Mouse (Mus musculus): ENCODE measurements at regions not wholly inside any gene's neighbourhood (a gene's known extent, or its start where the extent isn't known, plus 50 kb on each side); places are given as distances from the start of the nearest gene placed in this dataset.

DNA sequence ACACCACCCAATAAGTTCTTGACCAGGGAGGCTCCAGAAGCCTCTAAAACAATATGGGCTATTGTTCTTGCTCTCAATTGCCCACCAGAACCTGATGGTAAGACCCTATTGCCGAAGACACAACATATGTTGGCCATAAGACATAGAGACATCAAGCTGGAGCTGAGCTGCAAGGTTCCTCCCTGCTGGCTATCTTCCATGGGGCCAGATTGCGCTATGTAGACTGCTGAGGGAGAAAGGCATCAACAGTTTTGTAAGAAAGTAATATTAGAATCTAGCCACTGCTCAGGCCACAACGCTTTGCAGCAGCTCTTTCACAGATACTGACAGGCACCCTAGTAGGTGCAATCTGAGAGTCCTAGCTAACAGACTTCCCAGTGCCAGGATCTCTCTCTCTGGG lies 144.2 kb downstream of the Erv3 start:
- no peak overlapping the region for H3K4me3 ChIP-seq (replicated peaks; ENCODE audit: low read length)
- no peak for ATAC-seq (ENCODE audit: low FRiP score)
- H3K27me3 ChIP-seq (ENCODE audit: control insufficient read depth, insufficient read depth, low read length): no peaks in the 10 kb centered on the region
- no peaks in the 10 kb centered on the region for H3K9me3 ChIP-seq (ENCODE audit: control insufficient read depth, low read length)
- H3K9ac ChIP-seq: no peak overlapping the region
- DNase-seq (ENCODE audit: low spot score): no peak
- WGBS: 88% methylated on average over 3 of the region's 3 CpGs
- H3K27ac ChIP-seq: no peak overlapping the region
- no peak overlapping the region for H3K4me2 ChIP-seq (replicated peaks)
- no peaks in the 10 kb centered on the region for H3K4me1 ChIP-seq (replicated peaks; ENCODE audit: control insufficient read depth, insufficient read depth, low read length)
- H3K36me3 ChIP-seq (replicated peaks; ENCODE audit: control insufficient read depth, insufficient read depth): no peaks in the 10 kb centered on the region

DNA sequence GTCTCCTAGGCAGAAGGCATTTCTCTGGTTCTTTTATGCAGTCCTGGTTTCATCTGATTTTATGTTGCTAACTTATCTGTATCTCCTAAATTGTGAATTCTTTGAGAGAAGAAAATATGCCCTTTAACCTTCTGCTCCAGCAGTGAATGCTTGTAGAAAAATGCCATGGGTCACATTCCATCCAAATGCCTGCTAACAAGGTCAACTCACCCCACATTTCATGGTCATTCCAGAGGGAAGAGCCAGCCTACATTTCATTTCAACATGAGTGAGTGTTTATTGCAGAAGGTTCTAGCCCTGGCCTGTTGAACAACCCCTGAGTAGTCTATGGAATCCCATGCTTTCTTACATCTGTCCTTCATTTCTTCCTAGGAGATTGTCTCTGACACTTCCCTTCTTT lies 147.7 kb downstream of the Erv3 start:
- H3K4me2 ChIP-seq (replicated peaks): no peak overlapping the region
- DNase-seq (ENCODE audit: low spot score) (no peak), ATAC-seq (ENCODE audit: low FRiP score) (no peak)
- H3K27me3 ChIP-seq (ENCODE audit: control insufficient read depth, insufficient read depth, low read length): no peaks in the 10 kb centered on the region
- H3K9ac ChIP-seq: no peak overlapping the region
- H3K4me3 ChIP-seq (replicated peaks; ENCODE audit: low read length): no peak overlapping the region
- H3K27ac ChIP-seq: no peak overlapping the region
- H3K36me3 ChIP-seq (replicated peaks; ENCODE audit: control insufficient read depth, insufficient read depth): no peaks in the 10 kb centered on the region
- H3K9me3 ChIP-seq (ENCODE audit: control insufficient read depth, low read length): peaks cover 5% of the 10 kb centered on the region; the same call in 1 of the 2 replicates
- no peaks in the 10 kb centered on the region for H3K4me1 ChIP-seq (replicated peaks; ENCODE audit: control insufficient read depth, insufficient read depth, low read length)

DNA sequence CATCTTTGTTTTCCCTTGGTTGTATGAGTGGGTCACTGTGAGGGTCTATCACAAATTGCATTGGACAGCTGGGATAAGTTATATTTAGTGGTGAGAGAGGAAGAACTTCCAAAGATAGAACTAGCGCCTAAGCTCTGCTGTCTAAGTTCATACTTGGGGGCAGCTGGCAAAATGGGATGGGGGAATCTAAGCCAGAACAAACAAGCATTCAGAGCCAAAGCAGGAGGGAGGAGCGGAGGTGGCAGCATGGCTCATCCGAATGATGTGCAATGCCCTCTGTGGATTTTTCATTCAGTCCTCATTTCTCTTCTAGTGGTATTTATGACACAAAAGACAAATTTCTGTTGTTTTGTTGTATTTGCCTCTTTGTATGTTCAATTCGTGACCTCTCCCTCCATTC lies 144.5 kb upstream of the Adra1d start:
- Histone ChIP-seq H3K27ac (no peak overlapping the region), H3K9ac (no peak overlapping the region), H3K36me3 (replicated peaks; ENCODE audit: control insufficient read depth, insufficient read depth) (no peaks in the 10 kb centered on the region), H3K27me3 (ENCODE audit: control insufficient read depth, insufficient read depth, low read length) (no peaks in the 10 kb centered on the region), H3K4me2 (replicated peaks) (no peak overlapping the region), H3K4me3 (replicated peaks; ENCODE audit: low read length) (no peak overlapping the region), H3K9me3 (ENCODE audit: control insufficient read depth, low read length) (peaks cover 5% of the 10 kb centered on the region; the same call in 1 of the 2 replicates), H3K4me1 (replicated peaks; ENCODE audit: control insufficient read depth, insufficient read depth, low read length) (no peaks in the 10 kb centered on the region)
- ATAC-seq (ENCODE audit: low FRiP score) (no peak), DNase-seq (ENCODE audit: low spot score) (no peak)
- 85% methylated on average over 4 of the region's 4 CpGs for WGBS

DNA sequence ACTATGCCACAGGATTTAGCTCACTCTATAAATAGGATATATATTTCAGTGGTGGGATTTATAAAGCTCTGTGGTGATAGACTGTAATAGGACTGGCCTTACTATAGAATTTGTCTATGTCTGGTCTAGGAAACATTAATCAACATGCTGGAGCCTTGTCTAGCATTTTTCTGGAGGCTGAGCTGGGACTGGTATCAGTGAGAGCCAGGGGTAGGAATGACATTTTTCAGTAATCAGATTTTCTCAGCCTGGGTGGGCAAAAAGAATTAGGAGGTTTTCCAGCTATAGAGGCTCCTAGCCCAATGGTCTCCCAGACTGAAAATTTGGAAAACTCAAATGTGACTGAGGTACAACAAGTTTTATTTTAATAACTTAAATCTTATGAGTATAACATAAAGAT lies 142.3 kb upstream of the Adra1d start:
- Histone ChIP-seq H3K9ac (no peak overlapping the region), H3K4me2 (replicated peaks) (no peak overlapping the region), H3K4me1 (replicated peaks; ENCODE audit: control insufficient read depth, insufficient read depth, low read length) (no peaks in the 10 kb centered on the region), H3K36me3 (replicated peaks; ENCODE audit: control insufficient read depth, insufficient read depth) (no peaks in the 10 kb centered on the region), H3K27ac (no peak overlapping the region), H3K27me3 (ENCODE audit: control insufficient read depth, insufficient read depth, low read length) (no peaks in the 10 kb centered on the region), H3K9me3 (ENCODE audit: control insufficient read depth, low read length) (no peaks in the 10 kb centered on the region), H3K4me3 (replicated peaks; ENCODE audit: low read length) (no peak overlapping the region)
- DNase-seq (ENCODE audit: low spot score) (no peak), ATAC-seq (ENCODE audit: low FRiP score) (no peak)

DNA sequence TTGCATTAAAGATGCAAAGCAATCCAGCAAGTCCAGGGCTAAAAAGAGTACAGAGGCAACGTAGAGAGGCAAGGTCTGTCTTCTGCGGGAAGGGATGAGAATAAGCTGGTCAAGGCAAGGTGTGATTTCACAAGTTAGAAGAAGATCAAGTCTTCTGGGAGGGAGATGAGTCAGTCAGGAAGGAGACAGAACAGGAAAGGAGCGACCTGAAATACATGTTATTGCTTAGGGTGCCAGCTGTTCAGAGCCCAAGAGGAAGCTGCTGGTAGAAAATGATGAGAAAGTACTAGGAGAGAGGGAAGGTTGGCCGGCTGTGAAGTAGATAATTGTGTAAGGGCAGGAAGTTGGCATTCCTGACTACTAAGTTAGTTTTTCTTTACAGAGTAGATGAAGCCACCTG lies 140.1 kb upstream of the Adra1d start:
- DNase-seq (ENCODE audit: low spot score): no peak
- WGBS: 90% methylated on average over 4 of the region's 4 CpGs
- no peaks in the 10 kb centered on the region for H3K27me3 ChIP-seq (ENCODE audit: control insufficient read depth, insufficient read depth, low read length)
- no peaks in the 10 kb centered on the region for H3K9me3 ChIP-seq (ENCODE audit: control insufficient read depth, low read length)
- no peaks in the 10 kb centered on the region for H3K4me1 ChIP-seq (replicated peaks; ENCODE audit: control insufficient read depth, insufficient read depth, low read length)
- H3K27ac ChIP-seq: no peak overlapping the region
- no peak for ATAC-seq (ENCODE audit: low FRiP score)
- no peaks in the 10 kb centered on the region for H3K36me3 ChIP-seq (replicated peaks; ENCODE audit: control insufficient read depth, insufficient read depth)
- H3K9ac ChIP-seq: no peak overlapping the region
- no peak overlapping the region for H3K4me2 ChIP-seq (replicated peaks)
- H3K4me3 ChIP-seq (replicated peaks; ENCODE audit: low read length): no peak overlapping the region

DNA sequence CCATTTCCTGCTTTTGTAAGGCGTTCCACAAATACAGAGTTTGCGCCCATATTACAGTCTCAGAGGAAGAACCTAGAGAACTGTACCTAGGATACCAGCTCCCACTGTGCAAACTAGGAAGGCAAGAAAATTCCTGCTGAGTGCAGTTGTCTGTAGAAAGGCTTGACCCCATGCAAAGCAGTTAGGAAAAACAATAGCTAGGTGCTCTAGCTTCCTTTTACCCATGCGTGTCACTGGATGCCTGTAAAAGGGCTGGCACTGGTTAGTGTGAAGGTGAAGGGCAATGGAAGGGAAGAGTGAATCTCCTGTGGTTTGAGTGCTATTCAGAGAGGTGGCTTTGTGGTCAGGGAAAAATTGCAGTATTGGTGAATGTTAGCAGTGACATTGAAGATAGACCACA lies 137.7 kb upstream of the Adra1d start:
- ATAC-seq (ENCODE audit: low FRiP score) (no peak), DNase-seq (ENCODE audit: low spot score) (no peak)
- 83% methylated on average over 3 of the region's 3 CpGs for WGBS
- Histone ChIP-seq H3K27ac (no peak overlapping the region), H3K9ac (no peak overlapping the region), H3K9me3 (ENCODE audit: control insufficient read depth, low read length) (no peaks in the 10 kb centered on the region), H3K4me2 (replicated peaks) (no peak overlapping the region), H3K27me3 (ENCODE audit: control insufficient read depth, insufficient read depth, low read length) (no peaks in the 10 kb centered on the region), H3K4me1 (replicated peaks; ENCODE audit: control insufficient read depth, insufficient read depth, low read length) (no peaks in the 10 kb centered on the region), H3K4me3 (replicated peaks; ENCODE audit: low read length) (no peak overlapping the region), H3K36me3 (replicated peaks; ENCODE audit: control insufficient read depth, insufficient read depth) (no peaks in the 10 kb centered on the region)

DNA sequence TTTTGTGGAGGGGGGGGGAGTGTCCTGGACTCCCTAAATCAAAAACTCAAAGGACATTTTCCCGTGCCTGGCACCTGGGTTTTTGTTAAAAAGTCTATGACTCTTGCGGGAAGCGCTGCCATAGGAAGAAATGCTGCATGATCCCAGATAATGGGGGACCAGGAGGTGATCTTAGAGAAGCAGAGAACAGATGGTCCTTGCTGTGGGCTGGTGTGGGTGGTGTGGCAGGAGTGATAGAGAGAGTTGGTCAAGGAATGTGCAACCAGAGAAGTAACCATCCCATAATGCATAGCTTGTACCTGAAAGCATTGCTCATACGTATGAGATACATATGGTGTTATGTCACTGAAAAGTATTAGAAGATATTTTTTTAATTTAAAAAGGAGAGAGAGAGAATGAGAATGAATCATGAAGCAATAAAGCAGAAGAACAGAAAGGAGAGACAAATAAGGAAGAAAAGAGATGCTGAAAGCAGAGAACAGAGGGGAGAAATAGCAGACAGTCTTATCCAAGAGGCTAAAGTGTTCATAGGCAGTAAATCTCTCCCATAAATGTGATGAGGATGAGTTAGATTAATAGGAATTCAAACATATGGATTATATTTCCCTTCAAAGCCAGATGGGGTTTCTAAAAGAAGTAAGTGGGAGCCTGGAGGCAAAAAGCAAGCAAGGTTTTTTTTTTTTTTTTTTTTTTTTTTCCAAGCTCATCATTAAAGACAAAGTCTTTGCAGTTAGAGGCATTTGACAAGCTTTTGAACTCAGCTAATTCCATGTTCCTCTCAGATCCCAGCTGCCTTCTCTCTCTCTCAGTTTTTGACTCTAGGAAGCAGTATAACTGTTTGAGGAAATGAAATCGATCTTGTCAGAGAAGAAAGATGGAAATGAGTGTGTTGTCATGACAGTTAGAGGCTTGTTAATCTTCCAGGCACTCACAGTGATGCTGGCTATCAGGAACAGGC lies 136.2 kb upstream of the Adra1d start:
- Histone ChIP-seq H3K27me3 (ENCODE audit: control insufficient read depth, insufficient read depth, low read length) (no peaks in the 10 kb centered on the region), H3K4me3 (replicated peaks; ENCODE audit: low read length) (no peak overlapping the region), H3K9ac (no peak overlapping the region), H3K9me3 (ENCODE audit: control insufficient read depth, low read length) (no peaks in the 10 kb centered on the region), H3K36me3 (replicated peaks; ENCODE audit: control insufficient read depth, insufficient read depth) (no peaks in the 10 kb centered on the region), H3K4me2 (replicated peaks) (no peak overlapping the region), H3K4me1 (replicated peaks; ENCODE audit: control insufficient read depth, insufficient read depth, low read length) (no peaks in the 10 kb centered on the region), H3K27ac (no peak overlapping the region)
- ATAC-seq (ENCODE audit: low FRiP score) (no peak), DNase-seq (ENCODE audit: low spot score) (no peak)
- WGBS: 86% methylated on average over 5 of the region's 5 CpGs

DNA sequence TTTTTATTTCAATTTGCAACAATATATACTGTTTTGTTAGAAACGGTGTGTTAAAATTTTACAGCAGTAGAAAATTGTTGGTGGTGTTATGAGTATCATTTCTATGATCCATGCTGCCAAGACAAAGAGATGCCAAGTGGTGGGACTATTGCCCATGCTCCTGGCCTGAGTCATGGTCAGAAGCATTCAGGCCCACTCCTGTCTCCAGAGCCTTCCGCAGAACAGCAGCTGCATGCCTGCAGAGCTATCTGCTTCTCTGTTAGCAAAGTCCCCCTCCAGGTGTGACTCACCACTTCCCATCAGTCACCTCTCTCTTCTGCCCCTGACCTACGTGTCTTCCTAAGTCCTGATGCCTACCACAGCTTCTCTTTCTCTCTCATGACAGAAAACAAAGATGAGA lies 134.2 kb upstream of the Adra1d start:
- ATAC-seq (ENCODE audit: low FRiP score) (no peak), DNase-seq (ENCODE audit: low spot score) (no peak)
- Histone ChIP-seq H3K4me1 (replicated peaks; ENCODE audit: control insufficient read depth, insufficient read depth, low read length) (no peaks in the 10 kb centered on the region), H3K27me3 (ENCODE audit: control insufficient read depth, insufficient read depth, low read length) (no peaks in the 10 kb centered on the region), H3K9ac (no peak overlapping the region), H3K9me3 (ENCODE audit: control insufficient read depth, low read length) (no peaks in the 10 kb centered on the region), H3K4me2 (replicated peaks) (no peak overlapping the region), H3K36me3 (replicated peaks; ENCODE audit: control insufficient read depth, insufficient read depth) (no peaks in the 10 kb centered on the region), H3K27ac (no peak overlapping the region), H3K4me3 (replicated peaks; ENCODE audit: low read length) (no peak overlapping the region)
- WGBS: 86% methylated on average over 3 of the region's 3 CpGs

DNA sequence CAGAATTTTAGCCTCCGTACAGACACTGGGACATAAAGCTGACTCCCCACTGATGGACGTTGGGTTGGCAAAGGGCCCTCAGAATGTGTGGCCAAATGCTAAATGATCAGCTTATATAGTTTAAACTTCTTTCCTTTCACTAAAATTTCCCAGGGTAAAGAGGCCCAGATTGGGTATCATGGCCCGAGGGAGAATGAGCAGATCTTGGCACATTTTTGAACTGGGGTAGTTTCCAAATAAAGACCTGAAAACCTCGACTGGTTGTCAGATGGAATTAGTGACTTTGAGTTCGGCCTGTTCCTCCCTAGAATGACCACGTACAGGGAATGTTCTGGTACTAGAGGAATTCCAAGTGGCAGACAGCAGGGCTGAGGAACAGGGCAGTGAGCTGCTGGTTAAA lies 127.9 kb upstream of the Adra1d start:
- 79% methylated on average over 6 of the region's 6 CpGs for WGBS

DNA sequence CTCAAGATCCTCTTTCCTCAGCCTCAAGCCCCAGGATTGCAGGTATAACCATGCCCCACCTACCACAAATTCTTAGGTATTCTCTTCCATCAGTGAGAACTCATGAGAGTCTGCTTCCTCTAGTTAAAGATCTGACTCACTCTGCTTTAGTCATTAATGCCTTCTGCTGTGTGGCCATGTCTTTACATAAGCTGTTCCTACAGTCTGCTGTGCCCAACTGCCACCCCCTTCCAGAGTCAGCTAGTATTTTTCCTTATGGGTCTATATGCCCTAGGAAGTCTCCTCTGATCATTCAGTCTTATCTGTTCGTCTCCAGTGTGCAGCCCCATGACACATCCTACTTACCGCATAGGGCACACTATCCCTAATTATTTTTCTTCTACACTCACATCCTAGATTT lies 126.2 kb upstream of the Adra1d start:
- Histone ChIP-seq H3K4me1 (replicated peaks; ENCODE audit: control insufficient read depth, insufficient read depth, low read length) (no peaks in the 10 kb centered on the region), H3K4me3 (replicated peaks; ENCODE audit: low read length) (no peak overlapping the region), H3K9me3 (ENCODE audit: control insufficient read depth, low read length) (no peaks in the 10 kb centered on the region), H3K36me3 (replicated peaks; ENCODE audit: control insufficient read depth, insufficient read depth) (no peaks in the 10 kb centered on the region), H3K27ac (no peak overlapping the region), H3K4me2 (replicated peaks) (no peak overlapping the region), H3K27me3 (ENCODE audit: control insufficient read depth, insufficient read depth, low read length) (no peaks in the 10 kb centered on the region), H3K9ac (no peak overlapping the region)
- WGBS: 98% methylated on average over 2 of the region's 2 CpGs
- no peak for DNase-seq (ENCODE audit: low spot score)
- ATAC-seq (ENCODE audit: low FRiP score): no peak

More for the DNA sequence above, 127.9 kb upstream of the Adra1d start:
- Histone ChIP-seq H3K27ac (no peak overlapping the region), H3K27me3 (ENCODE audit: control insufficient read depth, insufficient read depth, low read length) (no peaks in the 10 kb centered on the region), H3K9ac (no peak overlapping the region), H3K4me1 (replicated peaks; ENCODE audit: control insufficient read depth, insufficient read depth, low read length) (no peaks in the 10 kb centered on the region), H3K9me3 (ENCODE audit: control insufficient read depth, low read length) (no peaks in the 10 kb centered on the region), H3K4me2 (replicated peaks) (no peak overlapping the region), H3K36me3 (replicated peaks; ENCODE audit: control insufficient read depth, insufficient read depth) (no peaks in the 10 kb centered on the region), H3K4me3 (replicated peaks; ENCODE audit: low read length) (no peak overlapping the region)
- ATAC-seq (ENCODE audit: low FRiP score) (no peak), DNase-seq (ENCODE audit: low spot score) (no peak)

All from hindbrain, embryonic 14.5 days (tissue).